Mouse (Mus musculus): ENCODE measurements at regions not wholly inside any gene's neighbourhood (a gene's known extent, or its start where the extent isn't known, plus 50 kb on each side); places are given as distances from the start of the nearest gene placed in this dataset.

- 77% methylated on average over 5 of the region's 5 CpGs for WGBS
- no peaks in the 10 kb centered on the region for H3K36me3 ChIP-seq (ENCODE audit: insufficient read depth, low read length)
- ATAC-seq = no peak
- H3K4me3 ChIP-seq (ENCODE audit: low read depth, low read length) = no peak overlapping the region
- no peaks in the 10 kb centered on the region for H3K9me3 ChIP-seq (ENCODE audit: low read length)
- H3K4me2 ChIP-seq (replicated peaks; ENCODE audit: low read depth, low read length) = no peak overlapping the region
- H3K9ac ChIP-seq (replicated peaks; ENCODE audit: low read depth) = no peak overlapping the region
- no peaks in the 10 kb centered on the region for H3K27me3 ChIP-seq (replicated peaks; ENCODE audit: insufficient read depth, low read length)
- DNase-seq (ENCODE audit: low spot score) = no peak
- no peak overlapping the region for H3K27ac ChIP-seq (ENCODE audit: low read length)
- TF ChIP-seq CTCF (IDR thresholded peaks at IDR 0.05) (no peak), EP300 (IDR thresholded peaks at IDR 0.05) (no peak)
- H3K4me1 ChIP-seq (ENCODE audit: insufficient read depth, low read depth, low read length) = no peaks in the 10 kb centered on the region
Measured at GRCm38 (mm10) chr2:180404168-180404567, 51.9 kb upstream of the Slco4a1 start.

GRCm38 (mm10) chr2:180403621-180404020 is 52.4 kb upstream of the Slco4a1 start:
- Histone ChIP-seq H3K9ac (replicated peaks; ENCODE audit: low read depth) (no peak overlapping the region), H3K36me3 (ENCODE audit: insufficient read depth, low read length) (no peaks in the 10 kb centered on the region), H3K4me3 (ENCODE audit: low read depth, low read length) (no peak overlapping the region), H3K9me3 (ENCODE audit: low read length) (no peaks in the 10 kb centered on the region), H3K4me2 (replicated peaks; ENCODE audit: low read depth, low read length) (no peak overlapping the region), H3K27ac (ENCODE audit: low read length) (no peak overlapping the region), H3K4me1 (ENCODE audit: insufficient read depth, low read depth, low read length) (no peaks in the 10 kb centered on the region), H3K27me3 (replicated peaks; ENCODE audit: insufficient read depth, low read length) (no peaks in the 10 kb centered on the region)
- WGBS = 68% methylated on average over 8 of the region's 8 CpGs
- DNase-seq (ENCODE audit: low spot score) = no peak
- no peak for ATAC-seq
- TF ChIP-seq CTCF (IDR thresholded peaks at IDR 0.05) (no peak), EP300 (IDR thresholded peaks at IDR 0.05) (no peak)

GRCm38 (mm10) chr2:180402851-180403459 is 53.1 kb upstream of the Slco4a1 start:
- Histone ChIP-seq H3K36me3 (ENCODE audit: insufficient read depth, low read length) (no peaks in the 10 kb centered on the region), H3K9me3 (ENCODE audit: low read length) (no peaks in the 10 kb centered on the region), H3K27ac (ENCODE audit: low read length) (no peak overlapping the region), H3K4me2 (replicated peaks; ENCODE audit: low read depth, low read length) (no peak overlapping the region), H3K27me3 (replicated peaks; ENCODE audit: insufficient read depth, low read length) (no peaks in the 10 kb centered on the region), H3K4me3 (ENCODE audit: low read depth, low read length) (no peak overlapping the region), H3K9ac (replicated peaks; ENCODE audit: low read depth) (no peak overlapping the region), H3K4me1 (ENCODE audit: insufficient read depth, low read depth, low read length) (no peaks in the 10 kb centered on the region)
- 74% methylated on average over 9 of the region's 9 CpGs for WGBS
- DNase-seq (ENCODE audit: low spot score) = no peak
- no peak for ATAC-seq
- TF ChIP-seq CTCF (IDR thresholded peaks at IDR 0.05) (no peak), EP300 (IDR thresholded peaks at IDR 0.05) (no peak)

- WGBS = 75% methylated on average over 4 of the region's 4 CpGs
- Histone ChIP-seq H3K4me3 (ENCODE audit: low read depth, low read length) (no peak overlapping the region), H3K36me3 (ENCODE audit: insufficient read depth, low read length) (no peaks in the 10 kb centered on the region), H3K4me2 (replicated peaks; ENCODE audit: low read depth, low read length) (no peak overlapping the region), H3K27ac (ENCODE audit: low read length) (no peak overlapping the region), H3K9me3 (ENCODE audit: low read length) (no peaks in the 10 kb centered on the region), H3K4me1 (ENCODE audit: insufficient read depth, low read depth, low read length) (no peaks in the 10 kb centered on the region), H3K9ac (replicated peaks; ENCODE audit: low read depth) (no peak overlapping the region), H3K27me3 (replicated peaks; ENCODE audit: insufficient read depth, low read length) (no peaks in the 10 kb centered on the region)
- TF ChIP-seq EP300 (IDR thresholded peaks at IDR 0.05) (no peak), CTCF (IDR thresholded peaks at IDR 0.05) (no peak)
- DNase-seq (ENCODE audit: low spot score) = no peak
- ATAC-seq = no peak
Measured at GRCm38 (mm10) chr2:180402433-180402832, 53.6 kb upstream of the Slco4a1 start.

GRCm38 (mm10) chr2:180401409-180402391 is 54.3 kb upstream of the Slco4a1 start:
- no peak for TF ChIP-seq EP300 (IDR thresholded peaks at IDR 0.05)
- TF ChIP-seq CTCF (IDR thresholded peaks at IDR 0.05) = no peak
- Histone ChIP-seq H3K9me3 (ENCODE audit: low read length) (no peaks in the 10 kb centered on the region), H3K27me3 (replicated peaks; ENCODE audit: insufficient read depth, low read length) (no peaks in the 10 kb centered on the region), H3K4me1 (ENCODE audit: insufficient read depth, low read depth, low read length) (no peaks in the 10 kb centered on the region), H3K9ac (replicated peaks; ENCODE audit: low read depth) (no peak overlapping the region), H3K4me3 (ENCODE audit: low read depth, low read length) (no peak overlapping the region), H3K4me2 (replicated peaks; ENCODE audit: low read depth, low read length) (no peak overlapping the region), H3K36me3 (ENCODE audit: insufficient read depth, low read length) (no peaks in the 10 kb centered on the region), H3K27ac (ENCODE audit: low read length) (no peak overlapping the region)
- ATAC-seq (no peak), DNase-seq (ENCODE audit: low spot score) (no peak)
- 74% methylated on average over 8 of the region's 8 CpGs for WGBS

- Histone ChIP-seq H3K9me3 (ENCODE audit: low read length) (no peaks in the 10 kb centered on the region), H3K9ac (replicated peaks; ENCODE audit: low read depth) (no peak overlapping the region), H3K27me3 (replicated peaks; ENCODE audit: insufficient read depth, low read length) (no peaks in the 10 kb centered on the region), H3K4me1 (ENCODE audit: insufficient read depth, low read depth, low read length) (no peaks in the 10 kb centered on the region), H3K4me2 (replicated peaks; ENCODE audit: low read depth, low read length) (no peak overlapping the region), H3K36me3 (ENCODE audit: insufficient read depth, low read length) (no peaks in the 10 kb centered on the region), H3K27ac (ENCODE audit: low read length) (no peak overlapping the region), H3K4me3 (ENCODE audit: low read depth, low read length) (no peak overlapping the region)
- 86% methylated on average over 5 of the region's 5 CpGs for WGBS
- DNase-seq (ENCODE audit: low spot score) (no peak), ATAC-seq (no peak)
- TF ChIP-seq EP300 (IDR thresholded peaks at IDR 0.05) (no peak), CTCF (IDR thresholded peaks at IDR 0.05) (no peak)
Measured at GRCm38 (mm10) chr2:180400514-180401019, 55.5 kb upstream of the Slco4a1 start.
